Mouse (Mus musculus) neural tube, embryonic 11.5 days (tissue): ENCODE results near the gene Foxl2. TPM values are rescaled to one million over a fixed set of nuclear protein-coding genes. Genes with fewer than 3 reads are reported as not detected.

Source experiments
- ATAC-seq: fragments of 200-750 bp; cut with Nextera tagmentation; 2 replicates; pipeline ENCODE4 v1.8.0; 2017; ENCODE audit warnings: moderate number of reproducible peaks, mild to moderate bottlenecking, moderate TSS enrichment, moderate library complexity; ENCODE audit not compliant: insufficient read depth, low FRiP score, low TSS enrichment
- DNase-seq: peaks from one replicate; pipeline ENCODE4 v3.0.0-alpha.2; 2015; ENCODE audit warnings: low spot score
- H3K27ac ChIP-seq: fragments of 300-500 bp; sonication (generic); 2 replicates; pipeline ENCODE4 v1.5.1; 2014; ENCODE audit warnings: low read depth, mild to moderate bottlenecking, low read length
- H3K27me3 ChIP-seq: fragments of 300-500 bp; sonication (generic); 2 replicates; pipeline ENCODE4 v1.6.1; 2014; ENCODE audit warnings: mild to moderate bottlenecking, low read length, mixed read lengths; ENCODE audit not compliant: control insufficient read depth, insufficient read depth
- H3K36me3 ChIP-seq: fragments of 300-500 bp; sonication (generic); 2 replicates; pipeline ENCODE4 v1.6.1; 2014; ENCODE audit warnings: mild to moderate bottlenecking, low read length, moderate library complexity, mixed read lengths; ENCODE audit not compliant: control insufficient read depth, insufficient read depth
- H3K4me1 ChIP-seq: fragments of 300-500 bp; sonication (generic); 2 replicates; pipeline ENCODE4 v1.6.1; 2014; ENCODE audit warnings: low read length, mixed read lengths; ENCODE audit not compliant: control insufficient read depth, insufficient read depth
- H3K4me2 ChIP-seq: fragments of 300-500 bp; sonication (generic); 2 replicates; pipeline ENCODE4 v1.6.1; 2014; ENCODE audit warnings: low read depth, mild to moderate bottlenecking, moderate library complexity
- H3K4me3 ChIP-seq: fragments of 300-500 bp; sonication (generic); 2 replicates; pipeline ENCODE4 v1.5.1; 2014; ENCODE audit warnings: low read depth, low read length
- H3K9ac ChIP-seq: fragments of 300-500 bp; sonication (generic); 2 replicates; pipeline ENCODE4 v1.6.1; 2014; ENCODE audit warnings: mild to moderate bottlenecking, low read length
- H3K9me3 ChIP-seq: fragments of 300-500 bp; sonication (generic); 2 replicates; pipeline ENCODE4 v1.6.1; 2016; ENCODE audit warnings: low read length; ENCODE audit not compliant: control insufficient read depth
- WGBS: fragments of 180-500 bp; shearing (Covaris S2); extraction: QIAGEN DNeasy Blood & Tissue Kit; methylation state at CpG from one replicate; pipeline ENCODE4 v1.1.7; 2014; 5-methylcytosine and 5-hydroxymethylcytosine counted together
- polyA plus RNA-seq: library from polyadenylated mRNA; unstranded; fragments of >200 nt; fragmentation: Nextera tagmentation; extraction: Ambion mirVana; gene quantifications from 2 replicates; pipeline ENCODE4 v1.2.1, GENCODE M21; 2014

The Foxl2 gene
- polyA plus RNA-seq, 1 experiment from 2014 or later = 0.36 TPM

DNA sequence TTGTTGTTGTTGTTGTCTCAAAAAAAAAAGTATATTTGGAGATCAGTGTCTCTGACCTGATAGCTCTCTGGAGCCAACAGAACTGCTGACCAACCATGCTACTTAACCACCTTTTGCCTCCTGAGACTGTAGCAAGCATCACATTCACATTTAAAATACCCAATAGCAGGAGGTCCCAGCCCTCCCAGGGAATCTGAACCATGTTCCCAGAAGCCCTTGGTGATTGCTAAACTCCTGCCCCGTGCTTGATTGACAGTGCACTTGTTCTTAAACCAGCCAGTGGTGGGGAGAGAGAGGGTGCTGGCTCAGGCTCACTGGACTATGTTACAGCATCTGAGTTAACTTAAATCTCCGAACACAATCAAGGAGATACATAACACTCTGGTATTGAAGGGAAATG is 19.8 kb downstream of the Foxl2 start:
- ATAC-seq = no peak
- no peak for DNase-seq
- no peaks in the 10 kb centered on the region for H3K4me1 ChIP-seq
- 33% methylated on average over 2 of the region's 2 CpGs for WGBS
- no peak overlapping the region for H3K27ac ChIP-seq
- H3K9me3 ChIP-seq = 0 out of 2 replicates have a peak, but pooled peaks cover 3% of the 10 kb centered on the region
- H3K4me2 ChIP-seq = no peak overlapping the region
- H3K27me3 ChIP-seq = peaks cover 53% of the 10 kb centered on the region
- no peak overlapping the region for H3K4me3 ChIP-seq
- no peaks in the 10 kb centered on the region for H3K36me3 ChIP-seq
- H3K9ac ChIP-seq = no peak overlapping the region

DNA sequence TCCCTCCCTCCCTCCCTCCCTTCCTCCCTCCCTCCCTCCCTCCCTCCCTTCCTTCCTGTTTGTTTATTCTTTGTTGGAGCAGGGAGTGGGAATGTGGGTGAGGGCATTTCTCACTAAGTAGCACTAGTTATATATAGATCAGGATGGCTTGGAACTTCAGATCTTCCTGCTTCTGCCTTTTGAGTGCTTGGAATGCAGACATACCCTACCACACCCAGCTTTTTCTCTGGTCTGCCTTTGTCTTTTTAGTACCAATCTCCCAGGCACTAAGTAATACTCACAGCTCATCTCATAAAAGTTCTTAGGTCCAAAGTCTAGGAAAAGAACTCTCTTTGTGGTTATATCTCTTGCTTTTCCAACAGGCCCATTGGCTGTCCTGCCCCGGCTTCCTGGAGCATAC is 21.0 kb downstream of the Foxl2 start:
- Histone ChIP-seq H3K9me3 (no peaks in the 10 kb centered on the region), H3K4me1 (no peaks in the 10 kb centered on the region), H3K36me3 (no peaks in the 10 kb centered on the region), H3K27ac (no peak overlapping the region), H3K9ac (no peak overlapping the region), H3K27me3 (peaks cover 41% of the 10 kb centered on the region), H3K4me3 (no peak overlapping the region), H3K4me2 (no peak overlapping the region)
- 81% methylated on average over 1 of the region's 1 CpGs for WGBS
- no peak for DNase-seq
- no peak for ATAC-seq

- no peak for ATAC-seq
- 42% methylated on average over 5 of the region's 5 CpGs for WGBS
Observed at GRCm38 (mm10) chr9:98976520-98976919, 21.4 kb downstream of the Foxl2 start.

DNA sequence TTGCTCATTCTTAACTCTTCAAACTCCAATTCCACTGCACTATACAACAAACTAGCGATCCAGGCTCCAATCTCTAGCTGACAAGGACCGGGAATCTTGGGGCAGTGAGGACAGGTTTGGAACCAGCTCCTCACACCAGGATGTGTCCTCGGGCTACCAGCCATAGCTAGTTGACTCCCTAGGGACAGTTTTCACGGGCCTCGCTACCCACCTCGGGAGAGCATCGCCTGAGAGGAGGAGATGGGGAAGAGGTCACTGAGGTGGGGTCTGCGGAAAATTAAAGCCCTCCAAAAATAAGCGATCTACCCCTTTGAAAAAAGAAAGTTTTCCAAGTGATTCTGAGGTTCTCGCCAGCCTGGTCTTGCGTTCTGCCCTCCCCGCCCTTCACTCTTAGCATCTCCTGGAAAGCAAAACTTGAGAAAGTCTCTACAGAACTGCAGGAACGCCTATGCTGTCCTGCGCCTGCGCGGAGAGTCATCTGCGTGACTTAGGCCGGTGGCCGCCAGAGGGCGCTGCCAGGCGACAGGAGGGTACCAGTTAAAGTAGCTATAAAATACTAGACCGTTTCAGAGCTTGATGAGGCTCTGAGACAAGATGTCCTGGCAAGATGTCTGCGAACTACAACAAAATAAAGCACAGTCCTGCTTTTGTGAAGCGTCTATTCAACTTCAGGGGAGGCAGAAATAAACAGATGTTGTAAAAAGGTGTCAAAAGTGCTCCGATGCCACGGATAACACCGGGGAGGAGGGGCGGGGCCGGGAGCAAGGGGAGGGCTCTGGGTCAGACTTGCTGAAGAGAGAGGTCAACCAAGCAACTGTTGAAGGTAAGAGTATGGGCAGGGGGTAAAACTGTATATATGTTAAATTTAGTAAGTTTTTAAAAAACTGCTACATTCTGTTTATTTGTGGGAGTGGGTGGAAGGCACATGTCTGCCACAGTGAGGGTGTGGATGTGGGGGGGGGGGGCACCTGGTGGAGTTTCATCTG is 24.6 kb downstream of the Foxl2 start:
- Histone ChIP-seq H3K9ac (no peak overlapping the region), H3K4me3 (peak overlapping the region; percentile 16), H3K27ac (no peak overlapping the region), H3K4me2 (peak overlapping the region; percentile 40), H3K36me3 (no peaks in the 10 kb centered on the region), H3K27me3 (peaks cover 10% of the 10 kb centered on the region), H3K9me3 (no peaks in the 10 kb centered on the region), H3K4me1 (no peaks in the 10 kb centered on the region)
- DNase-seq (peak; percentile 91), ATAC-seq (peak; percentile 48; the same call in 1 of the 2 replicates)
- WGBS = 5% methylated on average over 29 of the region's 29 CpGs

More at GRCm38 (mm10) chr9:98976520-98976919, 21.4 kb downstream of the Foxl2 start:
- Histone ChIP-seq H3K9me3 (no peaks in the 10 kb centered on the region), H3K27ac (no peak overlapping the region), H3K27me3 (peaks cover 38% of the 10 kb centered on the region), H3K36me3 (no peaks in the 10 kb centered on the region), H3K4me1 (no peaks in the 10 kb centered on the region), H3K9ac (no peak overlapping the region), H3K4me2 (no peak overlapping the region), H3K4me3 (no peak overlapping the region)
- DNase-seq = no peak

DNA sequence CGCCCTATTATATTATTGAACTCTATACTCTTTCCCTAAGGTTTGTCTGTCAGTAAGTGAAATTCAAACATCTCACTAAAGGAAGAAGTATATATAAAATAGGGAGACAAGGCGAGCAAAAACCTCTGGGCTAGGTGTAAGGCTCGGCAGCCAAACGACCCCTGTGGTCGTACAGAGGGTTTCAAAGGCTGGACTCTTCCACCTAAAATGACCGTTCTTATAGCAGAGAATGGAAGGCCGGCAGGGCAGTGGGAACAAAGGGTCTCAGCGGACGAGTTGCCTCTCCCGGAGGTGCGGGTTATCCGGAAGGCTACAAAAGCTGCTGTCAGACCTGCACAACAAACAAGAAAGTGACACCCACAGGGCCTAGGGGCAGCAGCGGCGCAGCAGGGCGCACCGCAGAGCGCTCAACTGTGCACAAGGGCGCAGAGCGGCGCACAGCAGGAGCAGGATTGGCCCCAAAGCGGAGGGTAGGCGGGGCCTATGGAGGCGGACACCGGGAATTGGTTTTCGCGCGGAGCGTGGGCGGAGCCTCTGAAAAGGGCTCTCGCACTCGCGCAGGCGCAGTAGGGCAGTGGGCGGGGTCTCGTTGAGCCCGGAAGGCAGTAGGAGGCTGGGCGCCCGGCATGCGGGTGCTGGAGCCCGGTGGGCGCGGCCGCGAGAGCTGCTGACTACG is 30.9 kb downstream of the Foxl2 start, which contains the start of gene Faim:
Faim (plus strand) TSS at position 574 of the 676 bp plus-strand sequence.
- peak; percentile 96 for ATAC-seq
- 1% methylated on average over 45 of the region's 45 CpGs for WGBS
- peak within 1 kb of the TSS; percentile 76 for H3K4me3 ChIP-seq

GRCm38 (mm10) chr9:98986476-98987096 is 31.5 kb downstream of the Foxl2 start:
- Histone ChIP-seq H3K36me3 (no peaks in the 10 kb centered on the region), H3K4me1 (peaks cover 5% of the 10 kb centered on the region; the same call in 1 of the 2 replicates), H3K9ac (peak overlapping the region; percentile 68), H3K9me3 (no peaks in the 10 kb centered on the region), H3K27me3 (no peaks in the 10 kb centered on the region), H3K27ac (no peak overlapping the region), H3K4me2 (peak overlapping the region; percentile 82), H3K4me3 (peak overlapping the region; percentile 76)
- no peak for DNase-seq
- peak; percentile 80 for ATAC-seq
- WGBS = under 1% methylated on average over 47 of the region's 50 CpGs

More for the DNA sequence above, 30.9 kb downstream of the Foxl2 start, which contains the start of gene Faim:
- H3K27me3 ChIP-seq = no peaks in the 10 kb centered on the region
- H3K36me3 ChIP-seq = no peaks in the 10 kb centered on the region
- peaks cover 5% of the 10 kb centered on the region; the same call in 1 of the 2 replicates for H3K4me1 ChIP-seq
- peak within 1 kb of the TSS; percentile 71 for H3K9ac ChIP-seq
- H3K9me3 ChIP-seq = no peaks in the 10 kb centered on the region
- peak within 1 kb of the TSS; percentile 65 for H3K27ac ChIP-seq
- DNase-seq = peak; percentile 100
- peak within 1 kb of the TSS; percentile 82 for H3K4me2 ChIP-seq

- ATAC-seq = no peak
- no peaks in the 10 kb centered on the region for H3K36me3 ChIP-seq
- H3K9ac ChIP-seq = peak overlapping the region; percentile 68
- H3K27me3 ChIP-seq = no peaks in the 10 kb centered on the region
- WGBS = 56% methylated on average over 9 of the region's 9 CpGs
- peaks cover 5% of the 10 kb centered on the region; the same call in 1 of the 2 replicates for H3K4me1 ChIP-seq
- H3K4me3 ChIP-seq = peak overlapping the region; percentile 76
- no peak for DNase-seq
- no peak overlapping the region for H3K27ac ChIP-seq
- H3K4me2 ChIP-seq = peak overlapping the region; percentile 82
- H3K9me3 ChIP-seq = no peaks in the 10 kb centered on the region
Observed at GRCm38 (mm10) chr9:98987131-98987530, 32.0 kb downstream of the Foxl2 start.

DNA sequence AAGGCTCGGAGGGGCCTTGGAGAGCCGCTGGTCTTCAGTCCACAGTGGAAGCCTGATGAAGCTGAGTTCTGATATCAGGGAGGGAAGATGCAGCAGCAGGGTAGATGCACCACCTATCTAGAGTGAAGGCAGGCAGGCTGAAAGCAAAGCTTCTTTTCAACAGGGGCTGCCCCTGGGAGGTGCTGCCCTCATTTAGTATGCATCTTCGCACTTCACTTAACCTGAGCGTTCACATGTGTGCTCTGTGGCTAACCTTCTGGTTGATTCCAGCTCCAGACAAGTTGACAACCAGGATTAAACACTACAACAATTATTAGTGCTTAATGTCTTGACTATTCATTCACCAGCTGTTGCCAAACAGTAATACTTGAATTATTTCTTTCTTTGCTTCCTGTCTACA is 39.0 kb downstream of the Foxl2 start:
- no peak overlapping the region for H3K4me3 ChIP-seq
- no peaks in the 10 kb centered on the region for H3K27me3 ChIP-seq
- H3K9me3 ChIP-seq = no peaks in the 10 kb centered on the region
- 87% methylated on average over 4 of the region's 4 CpGs for WGBS
- no peak overlapping the region for H3K4me2 ChIP-seq
- H3K27ac ChIP-seq = no peak overlapping the region
- DNase-seq (no peak), ATAC-seq (no peak)
- peaks cover 2% of the 10 kb centered on the region; the same call in 1 of the 2 replicates for H3K36me3 ChIP-seq
- H3K4me1 ChIP-seq = no peaks in the 10 kb centered on the region
- H3K9ac ChIP-seq = no peak overlapping the region
